Mouse (Mus musculus) cerebellum, adult 9-11 months (tissue): ENCODE results near the gene Imp4.
"Not testable (repeated sequence)": the region's sequence is repeated elsewhere in the genome, so short reads cannot be mapped to it uniquely, and the experiment has no call there.

Experiments used
- DNase-seq: peaks from one replicate; pipeline ENCODE4 v3.0.0; 2022

The Imp4 gene

DNA sequence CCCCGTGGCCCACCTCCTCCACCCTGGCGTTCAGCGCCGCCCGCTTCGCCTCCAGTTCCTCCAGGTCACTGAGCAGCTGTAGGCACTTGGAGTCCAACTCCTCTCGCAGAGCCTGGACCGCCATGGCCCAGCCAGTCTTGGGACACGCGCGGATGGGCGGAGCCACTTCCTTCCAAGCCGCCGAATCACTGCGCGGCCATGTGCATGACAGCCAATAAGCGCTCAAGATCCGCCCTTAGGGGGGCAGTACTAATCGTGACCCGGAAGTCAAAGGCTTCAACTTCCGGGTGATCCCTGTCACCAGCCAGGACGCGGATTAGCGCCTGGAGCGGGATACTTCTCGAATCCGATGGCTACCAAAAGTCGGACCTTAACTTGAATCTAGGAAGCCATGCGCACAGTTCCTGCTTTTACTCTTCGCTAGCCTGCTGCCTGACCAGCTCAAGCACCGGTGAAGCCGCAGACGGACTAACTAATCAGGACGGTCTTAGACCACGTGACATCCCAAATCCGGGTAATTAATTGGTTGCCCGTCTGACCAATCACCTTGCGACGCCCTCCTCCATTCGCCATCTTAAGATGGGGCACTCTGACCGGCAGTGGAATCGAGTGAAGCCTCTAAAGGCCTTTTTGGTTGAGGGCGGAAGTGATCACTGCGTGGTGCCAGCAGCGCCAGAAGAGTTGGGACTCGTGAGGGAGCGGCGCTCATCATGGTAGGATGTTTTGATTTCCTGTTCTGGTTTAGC is at the start of gene Imp4, which contains the start of gene Ccdc115:
Imp4 (plus strand) TSS at position 637 of the 746 bp plus-strand sequence.
Ccdc115 (minus strand) TSS at position 458 of the 746 bp plus-strand sequence.
- DNase-seq: peak; percentile 97

DNA sequence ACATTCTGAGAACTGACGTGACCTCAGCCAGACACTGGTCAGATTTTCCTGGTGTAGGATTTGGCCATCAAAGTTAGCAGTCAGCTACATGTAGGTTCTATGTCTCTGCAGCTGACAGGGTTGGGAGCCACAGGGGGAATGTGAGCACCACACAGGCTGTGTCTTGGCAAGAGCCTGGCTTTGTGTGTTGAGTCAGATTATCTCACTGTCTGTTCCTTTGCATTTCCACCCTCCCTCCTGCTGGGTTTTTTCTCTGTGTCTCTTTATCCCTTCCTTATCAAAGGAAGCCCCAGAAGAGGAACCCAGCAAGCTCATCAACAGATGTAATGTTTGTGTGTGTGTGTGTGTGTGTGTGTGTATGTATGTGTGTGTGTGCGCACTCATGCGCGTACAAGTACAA is 43.3 kb upstream of the Imp4 start:
- no peak for DNase-seq

DNA sequence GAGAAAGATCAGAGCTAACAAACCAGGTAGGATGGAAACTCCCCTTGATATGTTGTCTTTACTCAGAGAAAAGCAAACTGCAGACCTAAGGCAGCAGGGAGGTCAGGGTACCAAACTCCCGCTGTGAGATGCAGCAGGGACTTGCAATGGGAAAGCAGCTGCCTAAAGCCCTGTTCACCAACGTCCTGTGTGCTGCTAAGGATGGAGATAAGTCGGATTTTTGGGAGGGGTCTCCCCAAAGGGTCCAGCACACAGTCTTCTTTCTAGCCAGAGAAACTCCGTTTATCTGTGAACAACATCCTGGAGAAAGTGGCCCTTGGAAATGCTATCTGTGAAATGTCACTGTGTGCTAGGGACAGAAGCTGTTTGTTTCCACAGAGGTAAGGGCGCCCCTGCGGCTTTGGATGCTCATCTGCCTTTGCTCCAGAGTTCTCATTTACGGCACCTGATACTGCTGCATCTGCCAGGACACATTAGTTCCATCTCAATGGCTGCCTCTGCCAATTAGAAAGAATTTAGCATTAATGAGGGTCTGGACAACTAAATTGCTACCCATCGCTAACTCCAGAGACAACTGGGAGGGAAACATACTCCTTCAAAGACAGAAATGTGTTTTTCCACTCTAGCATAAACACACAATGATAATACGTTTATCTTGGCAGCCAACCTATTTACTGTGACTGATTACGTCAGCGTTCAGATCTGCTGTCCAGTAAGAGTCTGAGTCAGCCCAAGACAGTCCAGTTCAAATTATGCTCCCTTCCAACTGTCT is 40.3 kb upstream of the Imp4 start:
- no peak for DNase-seq

DNA sequence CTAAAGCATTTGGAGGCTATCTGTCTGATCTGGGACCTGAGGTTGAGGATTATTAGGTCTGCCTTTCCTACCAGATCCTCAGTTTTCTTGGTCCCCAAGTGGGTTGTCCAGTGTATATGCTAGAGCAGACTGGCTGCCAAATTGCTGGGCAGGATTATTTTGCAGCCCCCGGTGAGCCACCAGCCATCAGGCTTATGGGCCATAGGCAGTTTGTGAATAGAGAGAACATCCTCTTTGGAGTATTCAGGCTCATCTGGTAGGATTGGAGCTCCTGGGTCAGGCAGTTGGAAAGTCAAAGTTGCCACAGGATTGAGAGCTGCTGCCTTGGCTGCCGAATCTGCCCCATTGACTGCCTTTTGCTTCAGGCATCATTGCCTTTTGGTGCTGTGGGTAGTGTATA is 11.2 kb upstream of the Imp4 start:
- no peak for DNase-seq

DNA sequence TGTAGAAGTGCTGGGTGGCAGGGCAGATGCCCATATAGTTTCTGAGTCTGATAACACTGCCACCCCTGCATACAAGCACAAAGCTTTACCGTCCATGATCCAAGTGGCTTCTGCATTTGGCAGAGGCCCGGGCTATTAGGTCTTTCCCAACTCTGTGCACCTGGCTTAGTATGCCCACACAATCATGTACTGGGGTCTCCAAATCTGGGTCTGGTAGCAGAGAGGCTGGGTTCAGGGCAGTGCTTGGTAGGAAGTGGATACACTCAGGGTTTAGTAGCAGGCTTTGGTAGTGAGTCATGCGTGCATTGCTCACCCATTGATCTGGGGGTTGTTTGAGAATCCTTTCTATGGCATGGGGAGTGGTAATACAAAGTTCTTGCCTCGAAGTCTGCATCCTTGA is 10.4 kb upstream of the Imp4 start:
- DNase-seq: no peak

DNA sequence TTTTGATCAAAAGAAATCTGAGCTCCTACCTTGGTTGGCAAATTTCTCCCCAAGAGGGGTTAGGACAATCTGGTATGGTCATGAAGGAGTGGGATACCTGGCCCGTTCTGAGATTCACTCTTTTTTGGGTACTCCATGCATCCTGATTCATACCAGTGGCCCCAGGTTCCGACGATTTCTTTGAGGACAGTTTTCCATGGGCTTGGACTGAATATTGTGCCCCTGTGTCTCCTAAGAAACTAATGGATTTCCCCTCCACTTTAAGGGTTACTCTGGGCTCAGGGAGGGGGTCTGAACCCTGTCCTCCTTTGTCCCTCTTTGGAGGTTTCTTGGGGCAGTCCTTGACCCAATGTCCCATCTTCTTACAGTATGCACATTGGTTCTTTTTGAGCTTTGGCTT is 8.7 kb upstream of the Imp4 start:
- no peak for DNase-seq

DNA sequence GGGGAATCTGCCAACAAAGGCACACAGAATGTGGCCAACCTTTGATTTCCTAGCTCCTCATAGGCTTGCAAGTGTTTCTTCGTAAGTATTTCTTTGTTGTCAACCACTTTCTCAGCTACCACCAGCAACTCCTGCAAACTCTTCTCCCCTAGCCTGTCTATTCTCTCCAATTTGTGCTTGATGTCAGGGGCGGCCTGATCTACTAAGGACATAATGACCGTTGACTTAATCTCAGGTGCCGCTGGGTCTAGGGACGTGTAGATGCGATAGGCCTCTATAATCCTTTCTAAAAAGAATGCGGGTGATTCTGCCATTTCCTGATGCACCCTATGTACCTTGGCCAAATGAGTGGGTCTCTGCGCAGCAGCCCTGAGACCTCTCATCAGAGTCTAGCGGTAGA is 8.2 kb upstream of the Imp4 start:
- DNase-seq: no peak

DNA sequence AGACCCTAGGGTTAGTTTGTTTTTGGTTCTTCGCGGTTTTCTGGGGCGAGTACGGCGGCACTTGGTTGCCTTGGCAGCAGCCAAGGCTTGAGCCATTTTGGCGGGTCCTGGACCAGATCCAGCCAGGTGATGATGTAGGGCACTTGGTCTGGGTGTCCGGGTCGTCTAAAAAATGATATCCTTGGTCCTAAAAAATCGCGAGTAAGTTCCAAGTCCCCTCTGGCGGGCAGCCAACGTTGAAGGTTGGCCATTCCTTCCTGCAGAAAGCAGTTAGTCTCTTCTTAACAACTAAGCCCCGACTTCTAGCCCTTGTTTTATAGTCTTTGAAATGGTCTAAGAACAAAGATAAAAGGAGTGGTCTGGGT is 7.3 kb upstream of the Imp4 start:
- no peak for DNase-seq

DNA sequence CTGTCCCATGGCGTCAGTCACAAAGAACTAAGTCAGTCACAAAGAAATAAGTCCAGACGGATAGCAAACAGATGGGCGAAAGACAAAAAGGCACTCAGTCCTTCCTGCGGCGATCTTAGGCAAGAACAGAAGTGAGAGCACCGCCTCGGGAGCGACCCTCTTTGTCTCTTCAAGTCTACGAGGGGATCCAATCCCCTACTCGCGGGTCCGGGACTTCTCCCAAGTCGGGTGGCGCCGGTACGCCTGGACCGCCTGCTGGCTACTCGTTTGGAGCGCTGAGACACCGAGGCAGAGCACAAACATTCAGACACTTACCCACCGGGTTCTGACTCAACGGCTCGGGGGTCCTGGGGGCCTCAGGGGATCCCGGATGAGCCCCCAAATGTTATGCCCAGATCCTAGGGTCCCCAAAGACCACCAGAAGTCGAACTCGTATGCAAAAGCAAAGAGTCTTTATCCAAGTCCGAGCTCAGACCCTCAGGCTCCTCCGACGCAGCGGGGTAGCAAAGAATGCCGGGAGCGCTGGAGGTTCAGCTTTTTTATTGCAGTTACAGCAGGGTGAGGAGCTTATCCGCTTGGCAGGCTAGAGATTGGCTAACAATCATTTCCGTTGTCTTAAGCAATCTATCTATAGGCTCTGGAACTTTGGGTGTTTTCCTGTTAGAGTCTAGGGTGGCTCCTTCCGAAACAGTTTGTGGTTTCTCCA is 6.7 kb upstream of the Imp4 start:
- DNase-seq: no peak

DNA sequence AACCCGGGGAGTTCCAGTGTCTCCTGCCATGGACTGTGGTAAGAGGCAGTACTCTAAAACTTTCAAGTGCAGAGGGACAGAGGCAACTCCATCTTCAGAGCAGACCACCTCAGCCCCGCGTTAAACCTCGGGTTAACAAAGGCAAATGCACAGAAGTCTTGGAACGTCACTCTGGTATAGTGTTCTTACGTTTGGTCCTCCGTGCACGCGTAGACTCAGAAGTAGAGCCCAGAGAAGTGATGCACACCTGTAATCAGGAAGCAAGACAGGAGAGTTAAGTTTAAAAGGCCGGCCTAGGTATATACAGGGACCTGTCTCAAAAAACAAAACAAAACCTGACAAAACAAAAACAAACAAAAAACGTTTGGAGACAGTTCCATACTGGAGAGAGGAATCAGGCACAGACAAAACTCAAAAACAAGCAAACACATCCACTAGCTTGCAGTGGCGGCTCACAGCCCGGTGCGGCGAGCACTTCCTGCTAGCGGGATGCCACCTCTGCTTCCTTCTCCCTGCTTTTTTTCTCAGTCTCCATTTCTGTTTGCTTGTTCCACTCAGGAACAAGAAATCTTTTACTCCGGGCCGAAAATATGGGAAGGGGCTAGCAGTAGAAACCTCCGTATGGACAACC is 5.6 kb upstream of the Imp4 start:
- DNase-seq: no peak

DNA sequence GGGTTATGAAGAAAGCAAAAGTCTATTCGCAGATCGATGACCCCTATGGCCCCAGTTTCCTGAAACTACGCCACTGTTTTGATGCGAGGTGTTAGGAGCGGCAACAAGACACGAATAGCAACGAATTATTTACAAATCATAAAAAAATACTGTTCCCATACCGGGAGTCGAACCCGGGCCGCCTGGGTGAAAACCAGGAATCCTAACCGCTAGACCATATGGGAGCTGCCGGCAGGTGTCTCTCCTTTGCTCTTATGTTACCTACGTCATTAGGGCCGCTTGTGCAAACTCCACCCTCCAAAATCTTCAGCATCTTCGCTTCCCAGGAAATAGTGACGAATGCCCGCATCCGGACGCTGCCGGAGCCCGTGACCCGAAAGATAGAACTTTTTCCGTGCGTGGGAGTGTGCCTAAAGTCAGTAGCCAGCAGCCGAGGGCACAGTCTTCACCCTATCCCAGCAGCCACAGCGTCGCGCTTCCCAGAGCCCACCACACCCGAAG is 4.9 kb upstream of the Imp4 start:
- peak; percentile 93 for DNase-seq

DNA sequence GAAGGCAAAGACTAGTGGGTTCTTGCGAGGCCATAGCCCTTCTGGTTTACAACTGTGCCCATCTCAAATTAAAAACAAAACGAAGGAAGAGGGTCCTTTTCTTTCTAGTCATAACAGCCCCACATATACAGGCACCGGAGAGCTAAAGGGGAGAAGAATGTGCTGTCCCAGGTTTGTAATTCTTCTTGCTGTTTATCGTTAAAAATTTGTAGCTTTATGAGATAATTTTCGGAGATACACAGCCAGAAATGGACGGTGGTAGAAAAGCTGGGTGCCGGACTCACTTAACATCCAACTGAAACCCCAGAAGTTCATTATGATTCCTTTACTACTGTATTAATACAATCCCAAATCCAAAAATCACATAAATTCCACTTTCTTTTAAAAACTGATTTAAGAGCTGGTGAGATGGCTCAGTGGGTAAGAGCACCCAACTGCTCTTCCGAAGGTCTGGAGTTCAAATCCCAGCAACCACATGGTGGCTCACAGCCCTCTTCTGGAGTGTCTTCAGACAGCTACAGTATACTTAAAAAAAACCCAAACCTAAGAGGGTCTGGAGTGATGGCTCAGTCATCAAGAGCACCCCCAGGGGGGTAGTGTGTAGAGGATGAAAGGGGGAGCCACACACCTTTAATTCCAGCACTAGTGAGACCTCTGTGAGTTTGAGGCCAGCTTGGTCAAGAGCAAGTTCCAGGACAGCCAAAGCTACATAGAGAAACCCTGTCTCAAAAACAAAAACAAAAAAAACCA is 4.1 kb upstream of the Imp4 start:
- DNase-seq: no peak

DNA sequence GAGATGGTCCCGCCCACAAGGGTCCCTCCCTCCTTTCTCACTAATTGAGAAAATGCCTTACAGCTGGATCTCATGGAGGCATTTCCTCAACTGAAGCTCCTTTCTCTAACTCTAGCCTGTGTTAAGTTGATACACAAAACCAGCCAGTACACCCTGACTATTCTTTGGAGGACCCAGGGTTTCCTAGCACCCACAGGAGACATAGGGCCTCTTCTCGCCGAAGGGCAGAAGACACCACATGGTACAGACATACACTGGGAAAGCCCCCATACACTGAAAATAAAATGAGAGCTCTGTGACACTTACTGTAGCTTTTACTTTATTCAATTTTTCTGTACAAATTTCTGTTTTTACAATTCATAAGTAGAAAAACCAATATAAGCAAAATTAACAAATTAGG is 3.3 kb upstream of the Imp4 start:
- DNase-seq: no peak

DNA sequence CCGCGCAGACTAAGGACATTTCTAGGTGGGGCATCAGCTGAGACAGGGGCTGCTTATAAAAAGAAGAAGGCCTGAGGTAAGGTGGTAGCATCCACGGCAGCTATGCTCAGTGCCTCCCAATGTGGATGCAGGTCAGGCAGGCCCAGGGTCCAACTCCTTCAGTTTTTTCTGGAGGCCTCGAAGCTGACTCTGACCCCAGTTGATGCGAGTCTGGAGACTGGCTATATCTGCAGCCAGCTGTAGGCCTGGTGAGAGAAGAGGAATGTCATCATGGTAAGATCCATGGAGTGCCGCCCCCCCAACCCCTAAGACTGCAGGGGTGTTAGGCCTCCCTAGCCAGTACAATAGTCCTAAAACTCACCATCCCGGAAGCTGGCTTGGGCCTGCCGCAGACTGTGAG is 2.3 kb upstream of the Imp4 start:
- not testable (repeated sequence) for DNase-seq

DNA sequence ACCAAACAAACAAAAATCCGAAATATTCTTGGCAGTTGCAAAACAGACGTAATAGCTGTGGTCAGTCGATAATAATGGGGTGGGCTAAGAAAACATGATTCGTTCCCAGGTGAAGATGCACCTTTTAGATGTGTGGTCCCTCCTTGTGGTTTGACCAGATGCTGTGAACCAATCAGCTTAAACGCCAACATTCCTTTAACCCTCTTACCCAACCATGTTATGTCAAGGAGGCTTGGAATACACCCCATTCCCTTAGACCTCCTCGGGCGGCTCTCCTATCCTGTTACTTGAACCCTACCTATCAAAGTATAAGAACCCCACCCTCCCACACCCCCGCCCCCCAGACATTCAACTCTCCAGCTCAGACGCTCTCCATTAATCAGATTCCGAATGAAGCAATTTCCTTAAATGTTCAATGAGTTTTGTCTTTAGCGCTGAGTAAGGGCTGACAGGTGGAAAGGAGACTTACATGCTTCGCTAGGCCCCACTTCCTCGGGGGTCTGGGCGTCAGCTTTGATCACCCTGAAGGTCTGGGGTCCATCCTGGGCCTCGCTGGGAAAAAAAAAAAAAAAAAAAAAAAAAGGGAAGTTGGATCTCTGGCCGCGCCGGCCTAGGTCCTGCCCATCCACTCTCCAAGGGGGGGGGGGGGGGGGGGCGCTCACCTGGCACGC is 1.1 kb upstream of the Imp4 start:
- no peak for DNase-seq

DNA sequence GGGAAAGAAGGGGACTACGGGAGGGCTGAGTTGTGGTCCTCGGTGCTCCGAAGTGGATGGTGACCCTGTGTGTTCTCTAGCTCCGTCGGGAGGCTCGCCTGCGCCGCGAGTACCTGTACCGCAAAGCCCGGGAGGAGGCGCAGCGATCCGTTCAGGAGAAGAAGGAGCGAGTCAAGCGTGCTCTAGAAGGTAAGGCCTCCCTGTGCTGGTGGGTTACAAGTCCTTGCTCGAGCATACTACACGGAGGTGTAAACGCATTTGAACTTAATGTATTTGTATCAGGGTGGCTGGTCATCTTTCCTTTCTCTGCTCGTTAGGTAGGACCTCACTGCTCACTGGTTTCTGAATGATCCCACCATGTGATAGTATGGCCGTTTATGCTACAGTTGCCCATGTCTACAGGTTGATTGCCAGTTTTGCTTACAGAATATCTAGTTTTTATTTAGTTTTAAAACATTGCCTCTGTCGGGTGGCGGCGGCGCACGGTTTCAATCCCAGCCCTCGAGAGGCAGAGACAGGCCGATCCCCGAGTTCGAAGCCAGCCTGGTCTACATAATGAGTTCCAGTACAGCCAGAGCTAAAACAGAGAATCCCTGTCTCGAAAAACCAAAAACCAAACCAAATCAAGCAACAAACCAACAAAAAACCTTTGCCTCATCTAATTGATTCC is 445 bp downstream of the Imp4 start:
- peak; percentile 56 for DNase-seq

DNA sequence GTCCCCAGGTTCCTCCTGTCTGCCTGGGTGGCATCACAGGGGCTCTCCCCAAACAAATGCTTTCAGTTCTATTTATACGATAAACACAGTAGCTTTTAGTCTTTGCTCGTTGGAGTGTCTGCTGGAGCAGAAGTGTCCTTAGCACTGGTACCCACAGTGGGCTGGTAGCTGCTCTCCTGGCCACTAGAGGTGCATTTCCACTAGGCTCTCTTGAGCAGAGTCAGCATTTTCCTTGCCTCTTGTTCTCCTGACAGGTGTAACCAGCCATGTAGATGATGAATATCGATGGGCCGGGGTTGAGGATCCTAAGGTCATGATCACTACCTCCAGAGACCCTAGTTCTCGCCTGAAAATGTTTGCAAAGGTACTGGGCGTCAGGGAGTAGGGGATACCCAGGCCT is 3.5 kb downstream of the Imp4 start:
- no peak for DNase-seq

DNA sequence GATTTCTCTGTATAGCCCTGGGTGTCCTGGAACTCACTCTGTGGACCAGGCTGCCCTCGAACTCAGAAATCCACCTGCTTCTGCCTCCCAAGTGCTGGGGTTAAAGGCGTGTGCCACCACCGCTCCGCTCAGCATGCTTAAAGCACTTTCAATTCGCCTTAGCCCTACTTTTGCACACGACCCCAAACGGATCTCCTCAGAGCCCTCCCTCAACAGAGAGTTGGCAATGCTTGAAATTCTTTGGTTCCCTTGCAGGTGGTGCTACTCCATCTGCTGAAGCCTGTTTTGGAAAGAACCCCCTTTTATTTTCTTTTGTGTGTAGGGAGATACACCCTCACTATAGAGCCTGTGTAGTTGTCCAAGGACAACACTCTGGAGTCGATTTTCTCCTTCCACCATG is 18.8 kb downstream of the Imp4 start:
- no peak for DNase-seq

DNA sequence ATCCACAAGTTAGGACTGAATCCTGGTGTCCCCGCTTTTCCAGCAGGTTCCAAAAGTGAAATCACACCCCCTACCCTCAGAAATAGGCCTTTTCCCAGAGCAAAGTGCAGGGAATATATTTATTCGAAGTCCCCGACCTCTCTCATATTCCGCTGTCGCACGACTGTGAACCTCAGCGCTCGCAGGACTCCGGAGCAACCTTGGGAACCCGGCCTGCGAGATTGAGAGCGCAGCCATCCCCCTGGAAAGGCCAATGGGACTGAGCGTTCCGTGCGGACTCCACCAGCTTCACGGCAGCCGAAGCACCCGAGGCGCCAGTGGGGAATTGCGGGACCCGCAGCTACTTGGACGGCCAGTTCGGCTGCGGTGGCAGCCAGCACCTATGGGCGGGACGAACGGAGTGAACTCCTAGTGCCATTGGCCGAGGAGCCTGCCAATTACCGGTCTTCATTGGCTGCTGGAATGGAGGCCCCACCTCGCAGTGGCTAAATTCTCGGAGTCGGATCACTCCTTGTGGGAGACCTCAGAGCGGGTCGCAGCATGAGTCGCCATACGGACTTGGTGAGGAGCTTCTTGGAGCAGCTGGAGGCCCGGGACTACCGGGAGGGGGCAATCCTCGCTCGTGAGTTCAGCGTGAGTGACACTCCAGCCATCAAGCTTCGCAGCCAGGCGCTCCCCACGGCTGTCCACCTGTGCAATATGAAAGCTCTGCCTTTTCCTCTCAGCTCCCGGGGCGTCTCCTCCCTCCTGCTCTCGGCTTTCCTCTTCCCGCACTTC is 19.8 kb downstream of the Imp4 start, which contains the start of gene Ptpn18:
Ptpn18 (plus strand) TSS at position 479 of the 777 bp plus-strand sequence.
- DNase-seq: peak; percentile 93

DNA sequence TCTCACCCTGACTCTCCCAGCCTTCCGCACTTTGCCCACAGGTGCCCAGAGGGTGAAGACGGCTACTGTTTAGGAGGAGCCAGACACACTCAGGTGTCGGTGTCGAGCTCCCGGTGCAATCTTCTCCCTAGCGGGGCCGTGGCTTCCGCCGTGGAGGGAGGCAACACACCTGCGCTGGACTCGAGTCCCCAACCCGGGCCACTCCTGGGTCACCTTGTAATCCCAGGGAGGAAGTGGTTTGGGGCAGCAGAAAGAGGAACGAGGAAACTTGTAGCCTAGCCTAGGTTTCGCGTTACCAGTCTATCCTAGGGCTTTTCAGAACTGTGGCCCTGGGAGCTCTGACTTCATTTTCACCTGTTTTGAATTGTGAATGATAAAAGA is 20.4 kb downstream of the Imp4 start:
- DNase-seq: no peak
